Mouse (Mus musculus) spleen, adult 2 months (tissue): ENCODE data around the gene Cyp4f14.

ENCODE experiments used
- CTCF ChIP-seq: fragments of 200-500 bp; IDR thresholded peaks from 2 replicates; pipeline ENCODE4 v1.5.1; 2011; ENCODE audit warnings: mild to moderate bottlenecking, inconsistent platforms; ENCODE audit not compliant: insufficient read depth, insufficient read length, insufficient replicate concordance; ENCODE audit errors: extremely low read depth
- POLR2A ChIP-seq: fragments of 200-500 bp; IDR thresholded peaks from 2 replicates; pipeline ENCODE4 v1.6.1; 2011; ENCODE audit warnings: low read depth, low read length, inconsistent platforms

- no peak for TF ChIP-seq CTCF
- TF ChIP-seq POLR2A, result no peak
These were observed 48.1 kb upstream of the Cyp4f14 start for GRCm38 (mm10) chr17:32965253-32965622.
